Mouse (Mus musculus) forebrain, embryonic 10.5 days (tissue): ENCODE measurements at regions not wholly inside any gene's neighbourhood (a gene's known extent, or its start where the extent isn't known, plus 50 kb on each side); places are given as distances from the start of the nearest gene placed in this dataset.

Source experiments
- DNase-seq: peaks from one replicate; pipeline ENCODE4 v3.0.0-alpha.2; 2017; ENCODE audit warnings: low spot score; ENCODE audit errors: extremely low spot score
- H3K27ac ChIP-seq: fragments of 300-500 bp; sonication (generic); 2 replicates; pipeline ENCODE4 v1.5.1; 2016; ENCODE audit warnings: mild to moderate bottlenecking
- H3K27me3 ChIP-seq: fragments of 300-500 bp; sonication (generic); 2 replicates; pipeline ENCODE4 v1.6.1; 2016; ENCODE audit warnings: mild to moderate bottlenecking; ENCODE audit not compliant: poor library complexity, severe bottlenecking
- H3K36me3 ChIP-seq: fragments of 300-500 bp; sonication (generic); replicated peaks from 2 replicates; pipeline ENCODE4 v1.6.1; 2016; ENCODE audit warnings: mild to moderate bottlenecking, moderate library complexity
- H3K4me1 ChIP-seq: fragments of 300-500 bp; sonication (generic); 2 replicates; pipeline ENCODE4 v1.6.1; 2016
- H3K4me3 ChIP-seq: fragments of 300-500 bp; sonication (generic); 2 replicates; pipeline ENCODE4 v1.5.1; 2016; ENCODE audit warnings: mild to moderate bottlenecking, moderate library complexity
- H3K9me3 ChIP-seq: fragments of 300-500 bp; sonication (generic); 2 replicates; pipeline ENCODE4 v1.6.1; 2016; ENCODE audit warnings: mild to moderate bottlenecking, moderate library complexity
- WGBS: fragments of 180-500 bp; shearing (Covaris S2); methylation state at CpG from one replicate; pipeline ENCODE4 v1.1.7; 2016; 5-methylcytosine and 5-hydroxymethylcytosine counted together

GRCm38 (mm10) chr6:127365246-127365645, 81.4 kb upstream of the Parp11 start:
- no peak overlapping the region for H3K4me3 ChIP-seq
- peaks cover 73% of the 10 kb centered on the region for H3K27me3 ChIP-seq
- H3K4me1 ChIP-seq, result peaks cover 49% of the 10 kb centered on the region
- DNase-seq, result no peak
- H3K27ac ChIP-seq, result peak overlapping the region; percentile 87
- no peaks in the 10 kb centered on the region for H3K36me3 ChIP-seq
- H3K9me3 ChIP-seq, result no peaks in the 10 kb centered on the region
- WGBS, result 54% methylated on average over 7 of the region's 7 CpGs

- no peak overlapping the region for H3K4me3 ChIP-seq
- H3K27ac ChIP-seq, result no peak overlapping the region; the same call in 1 of the 2 replicates
- no peak for DNase-seq
- peaks cover 69% of the 10 kb centered on the region for H3K27me3 ChIP-seq
- WGBS, result 68% methylated on average over 2 of the region's 2 CpGs
- peaks cover 48% of the 10 kb centered on the region for H3K4me1 ChIP-seq
- no peaks in the 10 kb centered on the region for H3K36me3 ChIP-seq
- H3K9me3 ChIP-seq, result no peaks in the 10 kb centered on the region
Observed at GRCm38 (mm10) chr6:127365651-127366050, 81.0 kb upstream of the Parp11 start.

- 79% methylated on average over 5 of the region's 5 CpGs for WGBS
- Histone ChIP-seq H3K4me1 (peaks cover 48% of the 10 kb centered on the region), H3K36me3 (no peaks in the 10 kb centered on the region), H3K27me3 (peaks cover 19% of the 10 kb centered on the region), H3K27ac (no peak overlapping the region), H3K4me3 (no peak overlapping the region), H3K9me3 (no peaks in the 10 kb centered on the region)
- no peak for DNase-seq
Observed at GRCm38 (mm10) chr6:127373052-127373451, 73.6 kb upstream of the Parp11 start.

- Histone ChIP-seq H3K4me3 (no peak overlapping the region), H3K4me1 (peaks cover 53% of the 10 kb centered on the region), H3K27me3 (peaks cover 21% of the 10 kb centered on the region), H3K36me3 (no peaks in the 10 kb centered on the region), H3K27ac (no peak overlapping the region), H3K9me3 (no peaks in the 10 kb centered on the region)
- no peak for DNase-seq
- WGBS, result 74% methylated on average over 13 of the region's 13 CpGs
Observed at GRCm38 (mm10) chr6:127373797-127374463, 72.7 kb upstream of the Parp11 start.

- Histone ChIP-seq H3K36me3 (no peaks in the 10 kb centered on the region), H3K27ac (peak overlapping the region; percentile 53; the same call in 1 of the 2 replicates), H3K9me3 (no peaks in the 10 kb centered on the region), H3K4me1 (peaks cover 53% of the 10 kb centered on the region), H3K27me3 (peaks cover 20% of the 10 kb centered on the region), H3K4me3 (no peak overlapping the region)
- no peak for DNase-seq
- 76% methylated on average over 12 of the region's 12 CpGs for WGBS
Observed at GRCm38 (mm10) chr6:127374464-127375143, 72.0 kb upstream of the Parp11 start.

- Histone ChIP-seq H3K27me3 (peaks cover 20% of the 10 kb centered on the region), H3K36me3 (no peaks in the 10 kb centered on the region), H3K4me1 (peaks cover 53% of the 10 kb centered on the region), H3K27ac (no peak overlapping the region), H3K4me3 (no peak overlapping the region), H3K9me3 (no peaks in the 10 kb centered on the region)
- WGBS, result 85% methylated on average over 2 of the region's 2 CpGs
- DNase-seq, result no peak
Observed at GRCm38 (mm10) chr6:127375144-127375529, 71.5 kb upstream of the Parp11 start.

GRCm38 (mm10) chr6:127375711-127376199, 70.9 kb upstream of the Parp11 start:
- no peak overlapping the region for H3K4me3 ChIP-seq
- peaks cover 23% of the 10 kb centered on the region for H3K27me3 ChIP-seq
- H3K27ac ChIP-seq, result 0 out of 2 replicates have a peak overlapping the region, but pooled peaks have one; percentile 40
- H3K36me3 ChIP-seq, result no peaks in the 10 kb centered on the region
- DNase-seq, result no peak
- WGBS, result 50% methylated on average over 8 of the region's 8 CpGs
- H3K4me1 ChIP-seq, result peaks cover 53% of the 10 kb centered on the region
- H3K9me3 ChIP-seq, result no peaks in the 10 kb centered on the region

GRCm38 (mm10) chr6:127378701-127379100, 67.9 kb upstream of the Parp11 start:
- peaks cover 40% of the 10 kb centered on the region for H3K4me1 ChIP-seq
- H3K4me3 ChIP-seq, result no peak overlapping the region
- DNase-seq, result no peak
- H3K36me3 ChIP-seq, result no peaks in the 10 kb centered on the region
- H3K27ac ChIP-seq, result no peak overlapping the region
- 88% methylated on average over 1 of the region's 1 CpGs for WGBS
- no peaks in the 10 kb centered on the region for H3K9me3 ChIP-seq
- H3K27me3 ChIP-seq, result peaks cover 24% of the 10 kb centered on the region

GRCm38 (mm10) chr6:127379511-127379910, 67.1 kb upstream of the Parp11 start:
- 13% methylated on average over 4 of the region's 4 CpGs for WGBS

GRCm38 (mm10) chr6:127381148-127381888, 65.3 kb upstream of the Parp11 start:
- Histone ChIP-seq H3K4me3 (no peak overlapping the region), H3K9me3 (no peaks in the 10 kb centered on the region), H3K4me1 (peaks cover 15% of the 10 kb centered on the region), H3K27me3 (peaks cover 17% of the 10 kb centered on the region), H3K27ac (no peak overlapping the region), H3K36me3 (no peaks in the 10 kb centered on the region)
- WGBS, result 91% methylated on average over 2 of the region's 2 CpGs
- no peak for DNase-seq

More at GRCm38 (mm10) chr6:127379511-127379910, 67.1 kb upstream of the Parp11 start:
- Histone ChIP-seq H3K9me3 (no peaks in the 10 kb centered on the region), H3K4me1 (peaks cover 32% of the 10 kb centered on the region), H3K27ac (no peak overlapping the region), H3K27me3 (peaks cover 24% of the 10 kb centered on the region), H3K36me3 (no peaks in the 10 kb centered on the region), H3K4me3 (no peak overlapping the region)
- DNase-seq, result no peak

GRCm38 (mm10) chr6:127391258-127392011, 55.2 kb upstream of the Parp11 start:
- Histone ChIP-seq H3K9me3 (no peaks in the 10 kb centered on the region), H3K36me3 (no peaks in the 10 kb centered on the region), H3K27ac (no peak overlapping the region), H3K27me3 (no peaks in the 10 kb centered on the region), H3K4me3 (no peak overlapping the region), H3K4me1 (peaks cover 30% of the 10 kb centered on the region)
- WGBS, result 93% methylated on average over 15 of the region's 15 CpGs
- no peak for DNase-seq
